Mouse (Mus musculus) testis, postnatal 10 days (tissue): ENCODE measurements around the gene Aimp2.

Experiments
- DNase-seq: peaks from one replicate; pipeline ENCODE4 v3.0.0; 2021; ENCODE audit warnings: low spot score

Aimp2 gene

GRCm38 (mm10) chr5:143902111-143902510 lies 7.5 kb downstream of the Aimp2 start:
- DNase-seq = no peak

GRCm38 (mm10) chr5:143897635-143898330 lies 11.9 kb downstream of the Aimp2 start, which contains the start of gene Ankrd61:
Gene Ankrd61 (minus strand): TSS chr5:143897685.
- no peak for DNase-seq

- DNase-seq = no peak
These were observed 16.3 kb downstream of the Aimp2 start for GRCm38 (mm10) chr5:143893396-143893795.

GRCm38 (mm10) chr5:143892255-143892886 lies 17.3 kb downstream of the Aimp2 start:
- DNase-seq = no peak

GRCm38 (mm10) chr5:143890741-143891140 lies 18.9 kb downstream of the Aimp2 start:
- no peak for DNase-seq

- DNase-seq = no peak
These were observed 24.4 kb downstream of the Aimp2 start for GRCm38 (mm10) chr5:143885274-143885673.

- DNase-seq = no peak
These were observed 35.1 kb downstream of the Aimp2 start for GRCm38 (mm10) chr5:143874571-143874970.

GRCm38 (mm10) chr5:143871547-143872169 lies 38.0 kb downstream of the Aimp2 start:
- DNase-seq = no peak
